Mouse (Mus musculus) thymus, postnatal 36 days (tissue): ENCODE data around the gene Hsd17b12.

Experiments
- DNase-seq, 2 experiments: peaks; one replicate each; pipeline ENCODE4 v3.0.0; 2022; ENCODE audit warnings: mixed read lengths in 2 of 2

The Hsd17b12 gene

GRCm38 (mm10) chr2:94157592-94158519 lies at the start of gene Hsd17b12:
Hsd17b12 (minus strand) TSS chr2:94157964.
- DNase-seq, result peak; percentile 97 to 99

GRCm38 (mm10) chr2:94184906-94185305 lies 27.1 kb upstream of the Hsd17b12 start:
- DNase-seq, result no peak

GRCm38 (mm10) chr2:94184142-94184541 lies 26.4 kb upstream of the Hsd17b12 start:
- no peak for DNase-seq

GRCm38 (mm10) chr2:94179030-94179407 lies 21.3 kb upstream of the Hsd17b12 start:
- DNase-seq, result no peak

DNA sequence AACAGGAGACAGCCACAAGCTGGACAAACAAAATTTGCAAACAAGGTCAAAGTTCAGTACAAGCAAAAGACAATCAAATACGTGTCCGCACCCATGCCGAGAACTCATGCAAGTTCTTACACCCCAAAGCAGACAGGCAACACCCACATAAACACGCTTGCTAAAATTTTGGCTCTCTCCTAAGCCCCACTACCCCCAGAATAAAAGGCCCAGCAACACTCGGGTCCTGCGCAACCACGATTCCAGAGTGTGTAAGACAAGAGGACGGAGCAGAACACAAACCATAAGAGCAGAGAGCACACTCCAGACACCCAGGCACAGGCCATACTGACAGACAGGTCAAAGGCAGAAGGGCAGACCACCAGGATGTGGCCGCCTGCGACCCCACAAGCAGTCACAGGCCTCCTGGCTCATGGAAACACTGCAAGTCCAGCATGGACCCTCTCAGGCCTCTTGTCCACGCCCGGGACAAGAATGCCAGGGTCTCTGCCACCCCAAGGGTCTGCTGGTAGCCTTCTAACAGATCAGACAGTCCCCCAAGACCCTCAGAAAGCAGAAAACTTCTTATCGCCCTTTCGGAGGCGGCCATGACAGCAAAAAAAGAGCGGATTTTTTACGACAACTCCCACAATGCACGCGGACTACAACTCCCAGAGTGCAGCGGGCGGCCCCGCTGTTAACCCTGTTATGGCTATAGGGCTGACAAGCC lies 20.7 kb upstream of the Hsd17b12 start:
- DNase-seq, result peak; percentile 83 to 85

GRCm38 (mm10) chr2:94177294-94177693 lies 19.5 kb upstream of the Hsd17b12 start:
- no peak for DNase-seq

DNA sequence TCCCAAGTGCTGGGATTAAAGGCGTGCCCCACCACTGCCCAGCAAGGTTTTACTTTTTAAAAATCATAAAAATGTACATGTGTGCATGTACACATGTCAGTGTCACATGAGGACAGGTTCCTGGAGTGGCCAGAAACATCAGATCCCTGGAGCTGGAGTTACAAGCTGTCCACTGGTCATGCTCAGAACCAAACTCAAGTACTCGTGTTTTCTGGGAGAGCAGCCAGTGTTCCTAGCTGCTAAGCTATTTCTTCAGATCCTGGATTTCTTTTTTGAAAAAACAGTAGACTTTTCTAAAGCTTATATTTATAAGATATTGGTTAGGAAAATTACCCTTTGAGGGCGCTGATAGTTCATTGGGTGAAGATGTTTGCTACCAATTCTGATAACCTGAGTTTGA lies 18.6 kb upstream of the Hsd17b12 start:
- no peak for DNase-seq

DNA sequence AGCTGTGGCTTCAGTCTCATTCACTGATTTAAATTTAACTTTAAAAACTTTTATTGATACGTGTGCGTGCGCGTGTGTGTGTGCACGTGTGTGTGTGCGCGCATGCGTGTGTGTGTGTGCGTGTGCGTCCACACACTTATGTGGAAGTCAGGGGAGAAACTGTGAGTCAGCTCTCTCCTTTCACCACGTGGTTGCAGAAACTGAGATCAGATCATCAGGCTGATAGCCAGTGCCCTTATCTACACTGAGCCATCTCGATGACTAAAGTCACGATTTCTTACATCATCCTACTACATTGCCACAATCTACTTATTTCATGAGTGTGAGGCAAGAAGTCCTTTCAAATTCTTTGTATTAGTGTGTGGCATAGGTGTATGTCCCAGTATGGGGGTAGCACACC lies 15.8 kb upstream of the Hsd17b12 start:
- DNase-seq, result no peak

DNA sequence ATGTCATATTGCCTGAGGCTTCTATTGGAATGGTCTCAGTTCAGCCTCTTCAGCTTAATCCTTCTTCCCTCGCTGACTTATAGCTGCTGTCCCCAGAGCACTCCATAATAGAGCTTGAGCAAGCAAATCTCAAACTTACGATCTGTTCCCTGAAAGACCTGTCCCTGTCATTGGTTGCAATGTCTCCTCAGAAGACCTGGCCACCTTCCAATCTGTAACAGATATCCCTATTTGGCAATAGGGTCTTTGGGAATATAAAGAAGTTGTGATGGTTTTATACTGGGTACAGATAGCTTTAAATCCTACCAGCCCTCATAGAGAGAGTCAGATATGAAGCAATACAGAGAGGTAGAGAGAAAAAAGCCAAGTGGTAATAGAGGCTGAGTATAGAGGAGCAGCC lies 5.4 kb upstream of the Hsd17b12 start:
- DNase-seq, result no peak

DNA sequence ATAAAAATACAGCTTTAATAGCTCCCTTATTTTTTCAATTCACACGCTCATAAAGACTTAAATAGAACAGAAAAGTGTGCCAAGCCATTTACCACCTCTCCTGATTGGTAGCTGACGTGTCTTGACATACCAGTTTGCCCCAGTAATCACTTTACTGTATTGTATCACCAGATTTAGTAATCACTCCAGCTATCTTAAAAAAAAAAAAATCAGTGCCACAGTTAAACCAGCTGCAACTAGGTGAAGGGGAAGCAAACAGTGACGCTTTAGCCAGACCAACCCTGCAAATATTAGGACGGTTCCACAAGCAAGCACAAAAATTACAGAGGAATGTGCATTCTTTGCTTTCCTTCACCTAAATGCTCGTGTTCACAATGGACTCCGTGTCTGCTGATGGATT lies 4.4 kb upstream of the Hsd17b12 start:
- no peak for DNase-seq

GRCm38 (mm10) chr2:94158520-94158884 lies 738 bp upstream of the Hsd17b12 start:
- no peak for DNase-seq

GRCm38 (mm10) chr2:94157051-94157450 lies 713 bp downstream of the Hsd17b12 start:
- no peak for DNase-seq

GRCm38 (mm10) chr2:94145146-94145542 lies 12.6 kb downstream of the Hsd17b12 start:
- DNase-seq, result no peak

- DNase-seq, result no peak
Observed at GRCm38 (mm10) chr2:94144520-94145145, 13.1 kb downstream of the Hsd17b12 start.

DNA sequence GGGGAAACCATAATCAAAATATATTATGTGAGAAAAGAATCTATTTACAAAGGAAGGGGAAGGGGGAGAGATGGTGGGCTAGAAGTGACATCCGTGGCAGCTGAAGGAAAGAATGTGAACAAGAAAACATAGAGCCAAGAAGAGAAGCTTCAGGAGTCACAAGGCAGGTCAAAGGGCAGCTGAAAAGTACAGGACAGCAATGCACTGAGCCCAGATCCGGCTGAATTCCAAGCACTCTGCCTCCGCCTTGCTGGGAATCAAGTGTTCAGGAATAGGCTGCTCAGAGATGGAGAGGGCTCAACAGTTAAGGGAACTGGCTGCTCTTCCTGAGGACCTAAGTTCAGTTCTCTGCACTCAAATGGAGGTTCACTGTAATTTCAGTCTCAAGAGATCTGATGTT lies 16.5 kb downstream of the Hsd17b12 start:
- DNase-seq, result no peak

DNA sequence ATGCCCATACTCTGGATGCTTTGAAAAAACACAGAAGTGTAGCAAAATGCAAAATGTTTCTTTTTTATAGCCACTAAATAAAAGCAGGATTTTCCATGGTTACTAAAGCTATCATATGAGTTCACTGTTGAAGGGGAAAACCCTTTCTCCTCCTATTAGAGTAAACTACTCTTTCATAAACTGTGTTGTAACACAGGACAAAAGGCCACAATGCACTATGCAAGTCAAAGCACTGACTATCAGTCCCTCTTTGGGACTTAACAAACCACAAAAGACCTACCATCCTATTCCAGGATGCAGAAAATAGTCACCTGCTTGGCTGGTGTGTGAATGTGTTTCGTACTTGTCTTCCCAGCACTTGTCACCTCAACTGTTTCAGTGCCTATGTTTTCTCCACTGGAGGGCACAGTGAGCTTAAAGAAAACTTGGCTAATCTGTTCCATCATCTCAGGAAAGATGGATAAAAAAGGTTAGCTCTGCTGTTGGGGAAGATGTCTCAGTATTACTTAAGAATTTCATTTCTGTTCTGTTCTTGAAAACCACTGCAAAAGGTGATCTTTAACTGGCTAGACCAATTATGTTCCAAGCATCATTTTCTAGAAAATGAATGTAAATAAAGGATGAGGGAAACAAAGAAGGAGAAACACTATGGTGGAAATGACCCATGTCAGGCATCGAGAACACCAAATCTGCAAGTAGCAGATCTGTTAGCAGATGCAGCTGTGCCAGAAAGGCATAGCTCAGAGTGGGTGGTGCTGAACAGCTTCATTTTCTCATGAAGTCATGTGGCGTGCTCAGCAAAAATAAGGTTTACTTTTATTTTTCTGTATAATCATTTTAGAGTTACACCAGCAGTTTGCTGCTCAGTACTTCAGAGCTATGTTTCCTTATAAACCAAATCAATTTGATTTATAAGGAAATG lies 19.0 kb downstream of the Hsd17b12 start:
- no peak for DNase-seq

- no peak for DNase-seq
Observed at GRCm38 (mm10) chr2:94136837-94137236, 20.9 kb downstream of the Hsd17b12 start.

- no peak for DNase-seq
Observed at GRCm38 (mm10) chr2:94128496-94128895, 29.3 kb downstream of the Hsd17b12 start.

- no peak for DNase-seq
Observed at GRCm38 (mm10) chr2:94122182-94123041, 35.4 kb downstream of the Hsd17b12 start.

DNA sequence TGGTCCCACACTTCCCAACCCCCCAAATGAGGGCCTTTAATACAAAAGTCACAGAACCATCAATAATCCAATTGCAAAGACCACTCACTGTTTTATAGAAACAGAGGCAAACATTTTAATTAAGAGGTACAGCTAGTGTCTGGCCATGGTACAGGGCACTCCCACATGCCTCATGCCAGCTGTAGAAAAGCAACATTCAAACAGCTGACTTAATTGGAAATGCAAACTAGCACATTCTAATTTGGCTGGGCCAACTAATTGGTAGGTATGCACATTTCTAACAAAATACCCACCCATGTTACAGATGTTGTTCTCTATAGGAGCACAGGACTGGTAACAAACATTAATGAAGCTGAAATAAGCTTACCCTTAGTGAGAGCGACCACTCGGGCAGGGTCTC lies 54.0 kb downstream of the Hsd17b12 start:
- no peak for DNase-seq

DNA sequence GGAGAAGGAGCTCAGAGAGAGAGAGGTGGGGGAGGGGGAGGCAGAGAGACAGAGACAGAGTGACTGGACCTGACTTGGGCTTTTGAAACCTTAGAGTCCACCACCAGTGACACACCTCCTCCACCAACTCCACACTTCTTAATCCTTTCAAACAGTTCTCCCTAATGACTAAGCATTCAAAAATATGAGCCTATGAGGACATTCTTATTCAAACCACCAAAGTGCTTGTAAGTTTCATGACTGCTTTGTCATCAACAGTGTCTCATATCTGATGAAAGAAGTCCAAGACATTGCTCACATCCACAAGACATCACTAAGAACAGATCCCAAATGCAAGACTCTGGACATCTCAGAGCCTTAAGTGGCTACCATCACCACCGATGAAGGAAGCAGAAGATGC lies 67.9 kb downstream of the Hsd17b12 start:
- DNase-seq, result no peak

GRCm38 (mm10) chr2:94069482-94069881 lies 88.3 kb downstream of the Hsd17b12 start:
- DNase-seq, result no peak
